Mouse (Mus musculus): ENCODE results near the gene Tsks.

DNA sequence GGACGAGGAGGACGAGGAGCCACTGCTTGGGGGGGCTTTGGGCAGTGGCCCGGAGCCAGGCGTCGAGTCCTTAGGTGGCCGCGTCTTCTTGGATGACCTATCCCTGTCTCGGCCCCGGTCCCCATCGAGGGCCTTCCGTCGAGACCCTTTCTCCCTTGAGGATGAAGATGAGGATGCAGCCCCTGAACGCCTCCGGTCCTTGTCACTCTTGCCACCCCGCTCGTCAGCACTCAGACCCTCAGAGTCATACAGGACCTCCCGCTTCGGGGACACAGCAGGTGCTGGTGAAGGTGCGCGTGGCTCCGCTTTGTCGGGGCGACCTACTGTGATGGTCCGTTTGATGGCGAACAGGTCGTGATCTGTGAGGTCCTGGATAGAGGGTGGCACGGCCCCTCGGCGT is 64.1 kb downstream of the Tsks start:
- TF ChIP-seq EP300 (IDR thresholded peaks at IDR 0.05; ENCODE audit: low read depth) (no peak), CTCF (IDR thresholded peaks at IDR 0.05; ENCODE audit: low read depth) (no peak)

Data from liver, embryonic 14.5 days (tissue).